24 mouse cellular contexts compared by ENCODE assay signal in genomic region chr7:29485721-29486120, GRCm38 (mm10).
"Had no signal": no experiment of that assay in that cellular context is flagged by ENCODE, and none has a peak within 500 bp of the region (broad histone marks: within the 10 kb centered on the region; RNA-seq: fewer than 3 reads in every experiment).

No protein-coding gene starts in this region.

- H3K4me3 ChIP-seq: kidney, embryonic 15.5 days; limb, embryonic 12.5 days; limb, embryonic 15.5 days; lung, embryonic 15.5 days; megakaryocyte, embryonic 14.5 days; midbrain, embryonic 10.5 days; neural tube, embryonic 12.5 days; neural tube, embryonic 15.5 days had no signal

- H3K9me3 ChIP-seq: kidney, embryonic 15.5 days; limb, embryonic 12.5 days; limb, embryonic 15.5 days; lung, embryonic 15.5 days; megakaryocyte, embryonic 14.5 days; midbrain, embryonic 10.5 days; neural tube, embryonic 12.5 days; neural tube, embryonic 15.5 days had no signal

- H3K4me2 ChIP-seq: kidney, embryonic 15.5 days; limb, embryonic 12.5 days; limb, embryonic 15.5 days; liver, embryonic 11.5 days; lung, embryonic 15.5 days; neural tube, embryonic 12.5 days; neural tube, embryonic 15.5 days had no signal

- H3K27me3 ChIP-seq: kidney, embryonic 15.5 days; limb, embryonic 12.5 days; limb, embryonic 15.5 days; lung, embryonic 15.5 days; megakaryocyte, embryonic 14.5 days; neural tube, embryonic 12.5 days; neural tube, embryonic 15.5 days had no signal

- H3K9ac ChIP-seq: kidney, embryonic 15.5 days; limb, embryonic 12.5 days; limb, embryonic 15.5 days; liver, embryonic 14.5 days; lung, embryonic 15.5 days; neural tube, embryonic 12.5 days; neural tube, embryonic 15.5 days had no signal

- H3K27ac ChIP-seq: kidney, embryonic 15.5 days; limb, embryonic 12.5 days; limb, embryonic 15.5 days; liver, embryonic 14.5 days; lung, embryonic 15.5 days; midbrain, embryonic 10.5 days; neural tube, embryonic 12.5 days; neural tube, embryonic 15.5 days; stomach, postnatal 0 days had no signal

- DNase-seq: kidney, postnatal 14 days; kidney, postnatal 4 days; left cerebral cortex, postnatal 4 days; lung, adult 18-20 months; lung, postnatal 10 days; lung, postnatal 36 days; midbrain, embryonic 14.5 days; right cerebral cortex, adult 18-20 months; right cerebral cortex, postnatal 14 days; right cerebral cortex, postnatal 4 days; thymus, adult 2 months; thymus, postnatal 14 days; thymus, postnatal 4 days had no signal

- H3K36me3 ChIP-seq: kidney, embryonic 15.5 days; limb, embryonic 12.5 days; limb, embryonic 15.5 days; lung, embryonic 15.5 days; midbrain, embryonic 10.5 days; neural tube, embryonic 12.5 days; neural tube, embryonic 15.5 days had no signal
